Mouse (Mus musculus) heart, embryonic 10.5 days (tissue): Measurements from ENCODE around the gene Bcat1. TPM values are rescaled to one million over a fixed set of nuclear protein-coding genes. Genes with fewer than 3 reads are reported as not detected.

Experiments
- DNase-seq: peaks from one replicate; pipeline ENCODE4 v3.0.0-alpha.2; 2017; ENCODE audit warnings: low spot score
- H3K27ac ChIP-seq: fragments of 300-500 bp; sonication (generic); 2 replicates; pipeline ENCODE4 v1.5.1; 2016; ENCODE audit warnings: mild to moderate bottlenecking
- H3K27me3 ChIP-seq: fragments of 300-500 bp; sonication (generic); 2 replicates; pipeline ENCODE4 v1.6.1; 2016; ENCODE audit warnings: mild to moderate bottlenecking; ENCODE audit not compliant: poor library complexity, insufficient read depth, severe bottlenecking
- H3K36me3 ChIP-seq: fragments of 300-500 bp; sonication (generic); 2 replicates; pipeline ENCODE4 v1.6.1; 2016; ENCODE audit warnings: mild to moderate bottlenecking, moderate library complexity
- H3K4me1 ChIP-seq: fragments of 300-500 bp; sonication (generic); 2 replicates; pipeline ENCODE4 v1.6.1; 2016; ENCODE audit warnings: mild to moderate bottlenecking
- H3K4me3 ChIP-seq: fragments of 300-500 bp; sonication (generic); 2 replicates; pipeline ENCODE4 v1.5.1; 2016; ENCODE audit warnings: mild to moderate bottlenecking, moderate library complexity
- H3K9me3 ChIP-seq: fragments of 300-500 bp; sonication (generic); 2 replicates; pipeline ENCODE4 v1.6.1; 2016; ENCODE audit warnings: mild to moderate bottlenecking, moderate library complexity
- WGBS: fragments of 180-500 bp; shearing (Covaris S2); methylation state at CpG from one replicate; pipeline ENCODE4 v1.1.7; 2016; 5-methylcytosine and 5-hydroxymethylcytosine counted together
- polyA plus RNA-seq: library from polyadenylated mRNA; unstranded; fragments of >200 nt; fragmentation: Nextera tagmentation; extraction: Ambion mirVana; gene quantifications from 2 replicates; pipeline ENCODE4 v1.2.1, GENCODE M21; 2016

Bcat1 gene
- polyA plus RNA-seq, 1 experiment from 2014 or later: 49.6 TPM

GRCm38 (mm10) chr6:145063212-145063868, 12.6 kb downstream of the Bcat1 start:
- H3K36me3 ChIP-seq: no peaks in the 10 kb centered on the region
- H3K9me3 ChIP-seq: no peaks in the 10 kb centered on the region
- no peaks in the 10 kb centered on the region for H3K27me3 ChIP-seq
- no peak overlapping the region; the same call in 1 of the 2 replicates for H3K27ac ChIP-seq
- H3K4me1 ChIP-seq: peaks cover 23% of the 10 kb centered on the region
- DNase-seq: peak; percentile 57
- no peak overlapping the region for H3K4me3 ChIP-seq
- 26% methylated on average over 5 of the region's 5 CpGs for WGBS

GRCm38 (mm10) chr6:145062763-145063162, 13.2 kb downstream of the Bcat1 start:
- Histone ChIP-seq H3K27ac (no peak overlapping the region), H3K4me1 (peaks cover 23% of the 10 kb centered on the region), H3K36me3 (no peaks in the 10 kb centered on the region), H3K27me3 (no peaks in the 10 kb centered on the region), H3K9me3 (no peaks in the 10 kb centered on the region), H3K4me3 (no peak overlapping the region)
- WGBS: 28% methylated on average over 4 of the region's 4 CpGs
- peak; percentile 65 for DNase-seq

DNA sequence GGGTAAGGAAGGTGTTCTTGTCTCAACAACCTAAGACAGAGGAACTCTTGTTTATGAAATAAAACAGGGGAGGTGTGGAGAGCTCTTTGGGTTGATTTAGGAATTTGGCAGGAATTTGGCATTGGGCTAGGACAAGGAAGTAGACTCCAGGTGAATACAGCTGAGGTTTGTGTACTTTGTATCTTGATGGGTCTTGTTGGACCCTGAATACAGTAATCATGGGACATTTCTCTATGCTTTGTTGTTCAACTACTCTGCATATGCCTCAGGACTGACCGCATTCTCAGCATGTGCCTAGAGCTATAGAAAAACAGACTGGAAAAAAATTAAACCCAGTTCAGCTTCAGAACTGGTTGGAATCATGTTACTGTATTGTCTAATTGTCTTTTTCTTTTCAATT, 14.6 kb downstream of the Bcat1 start:
- H3K9me3 ChIP-seq: no peaks in the 10 kb centered on the region
- DNase-seq: no peak
- WGBS: 92% methylated on average over 1 of the region's 1 CpGs

DNA sequence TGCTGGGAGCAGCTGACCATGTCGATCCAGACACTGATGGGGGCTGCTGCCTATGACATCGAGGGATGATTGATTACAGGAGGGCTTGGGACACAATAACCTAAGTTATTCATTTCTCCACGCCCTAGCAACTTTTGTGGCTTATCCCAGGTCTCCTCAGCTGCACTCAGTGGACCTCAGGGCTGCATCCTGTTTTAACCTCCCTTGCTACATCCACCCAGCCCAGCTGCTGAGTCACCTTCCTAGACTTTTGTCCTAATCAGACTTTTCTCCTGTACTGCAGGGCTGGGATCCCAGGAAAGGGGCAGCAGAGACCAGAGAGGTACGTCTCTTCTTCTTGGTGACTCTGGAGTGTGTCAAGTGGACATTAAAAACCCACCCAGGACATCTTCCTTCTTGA, 19.9 kb downstream of the Bcat1 start:
- DNase-seq: peak; percentile 46
- H3K36me3 ChIP-seq: no peaks in the 10 kb centered on the region
- WGBS: 72% methylated on average over 4 of the region's 4 CpGs
- peaks cover 12% of the 10 kb centered on the region for H3K4me1 ChIP-seq
- no peaks in the 10 kb centered on the region for H3K27me3 ChIP-seq
- H3K4me3 ChIP-seq: no peak overlapping the region
- no peaks in the 10 kb centered on the region for H3K9me3 ChIP-seq
- H3K27ac ChIP-seq: no peak overlapping the region

More for the DNA sequence above, 14.6 kb downstream of the Bcat1 start:
- Histone ChIP-seq H3K4me1 (peaks cover 17% of the 10 kb centered on the region), H3K27me3 (no peaks in the 10 kb centered on the region), H3K36me3 (no peaks in the 10 kb centered on the region), H3K27ac (no peak overlapping the region), H3K4me3 (no peak overlapping the region)

- Histone ChIP-seq H3K36me3 (no peaks in the 10 kb centered on the region), H3K27me3 (no peaks in the 10 kb centered on the region), H3K4me3 (no peak overlapping the region), H3K9me3 (no peaks in the 10 kb centered on the region), H3K27ac (no peak overlapping the region), H3K4me1 (peaks cover 18% of the 10 kb centered on the region)
- peak; percentile 65 for DNase-seq
- 73% methylated on average over 6 of the region's 6 CpGs for WGBS
Measured at GRCm38 (mm10) chr6:145055277-145055858, 20.6 kb downstream of the Bcat1 start.

GRCm38 (mm10) chr6:145052669-145053068, 23.3 kb downstream of the Bcat1 start:
- 81% methylated on average over 2 of the region's 2 CpGs for WGBS
- H3K27me3 ChIP-seq: peaks cover 18% of the 10 kb centered on the region
- no peaks in the 10 kb centered on the region for H3K36me3 ChIP-seq
- no peaks in the 10 kb centered on the region for H3K9me3 ChIP-seq
- peaks cover 39% of the 10 kb centered on the region for H3K4me1 ChIP-seq
- no peak overlapping the region for H3K4me3 ChIP-seq
- peak; percentile 48 for DNase-seq
- H3K27ac ChIP-seq: no peak overlapping the region

- peak; percentile 73 for DNase-seq
- no peak overlapping the region for H3K4me3 ChIP-seq
- WGBS: 7% methylated on average over 3 of the region's 3 CpGs
- peak overlapping the region; percentile 7 for H3K27ac ChIP-seq
- no peaks in the 10 kb centered on the region for H3K9me3 ChIP-seq
- H3K4me1 ChIP-seq: peaks cover 42% of the 10 kb centered on the region
- no peaks in the 10 kb centered on the region for H3K36me3 ChIP-seq
- H3K27me3 ChIP-seq: peaks cover 18% of the 10 kb centered on the region
Measured at GRCm38 (mm10) chr6:145050899-145051298, 25.1 kb downstream of the Bcat1 start.

GRCm38 (mm10) chr6:145048131-145048997, 27.6 kb downstream of the Bcat1 start:
- no peaks in the 10 kb centered on the region for H3K36me3 ChIP-seq
- peak overlapping the region; percentile 89 for H3K27ac ChIP-seq
- peaks cover 41% of the 10 kb centered on the region for H3K4me1 ChIP-seq
- H3K9me3 ChIP-seq: no peaks in the 10 kb centered on the region
- under 1% methylated on average over 64 of the region's 64 CpGs for WGBS
- DNase-seq: peak; percentile 79
- H3K27me3 ChIP-seq: peaks cover 18% of the 10 kb centered on the region
- peak overlapping the region; percentile 79 for H3K4me3 ChIP-seq

GRCm38 (mm10) chr6:145047445-145047857, 28.5 kb downstream of the Bcat1 start:
- WGBS: under 1% methylated on average over 15 of the region's 15 CpGs

DNA sequence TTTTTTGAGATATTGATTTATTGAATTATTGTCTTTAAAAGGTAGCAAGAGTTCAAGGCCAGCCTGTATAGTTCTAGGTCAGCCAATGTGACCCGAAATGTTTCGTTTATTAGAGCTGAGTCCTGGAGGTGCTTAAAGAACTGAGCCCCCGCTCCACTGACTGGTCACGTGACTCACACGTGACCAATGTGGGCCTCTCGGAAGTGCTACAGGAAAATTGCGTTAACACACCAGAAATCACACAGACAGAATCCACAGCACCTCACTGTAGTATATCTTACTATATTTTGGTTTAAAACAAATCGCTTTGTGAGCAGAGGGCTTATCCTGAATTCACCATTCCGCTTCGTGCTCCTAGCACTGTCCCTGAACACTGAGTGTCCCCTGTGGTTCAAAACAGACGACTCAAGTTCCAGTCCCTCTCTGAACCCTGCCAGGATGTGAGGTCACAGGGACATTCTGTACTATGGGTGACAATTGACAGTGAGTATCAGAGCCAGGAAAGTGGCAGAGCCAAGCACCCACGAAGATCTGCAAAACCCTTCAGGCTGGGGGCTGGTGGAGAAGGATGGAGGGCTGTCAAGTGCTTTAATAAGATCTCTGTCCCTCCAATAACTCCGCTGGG, 29.6 kb downstream of the Bcat1 start:
- Histone ChIP-seq H3K4me3 (0 out of 2 replicates have a peak overlapping the region, but pooled peaks have one; percentile 79), H3K9me3 (no peaks in the 10 kb centered on the region), H3K4me1 (peaks cover 39% of the 10 kb centered on the region), H3K36me3 (no peaks in the 10 kb centered on the region), H3K27ac (no peak overlapping the region), H3K27me3 (peaks cover 18% of the 10 kb centered on the region)
- peak; percentile 76 for DNase-seq
- 69% methylated on average over 13 of the region's 13 CpGs for WGBS

More at GRCm38 (mm10) chr6:145047445-145047857, 28.5 kb downstream of the Bcat1 start:
- Histone ChIP-seq H3K27ac (peak overlapping the region; percentile 89), H3K36me3 (no peaks in the 10 kb centered on the region), H3K4me1 (peaks cover 44% of the 10 kb centered on the region), H3K4me3 (peak overlapping the region; percentile 79), H3K9me3 (no peaks in the 10 kb centered on the region), H3K27me3 (peaks cover 18% of the 10 kb centered on the region)
- DNase-seq: peak; percentile 76

DNA sequence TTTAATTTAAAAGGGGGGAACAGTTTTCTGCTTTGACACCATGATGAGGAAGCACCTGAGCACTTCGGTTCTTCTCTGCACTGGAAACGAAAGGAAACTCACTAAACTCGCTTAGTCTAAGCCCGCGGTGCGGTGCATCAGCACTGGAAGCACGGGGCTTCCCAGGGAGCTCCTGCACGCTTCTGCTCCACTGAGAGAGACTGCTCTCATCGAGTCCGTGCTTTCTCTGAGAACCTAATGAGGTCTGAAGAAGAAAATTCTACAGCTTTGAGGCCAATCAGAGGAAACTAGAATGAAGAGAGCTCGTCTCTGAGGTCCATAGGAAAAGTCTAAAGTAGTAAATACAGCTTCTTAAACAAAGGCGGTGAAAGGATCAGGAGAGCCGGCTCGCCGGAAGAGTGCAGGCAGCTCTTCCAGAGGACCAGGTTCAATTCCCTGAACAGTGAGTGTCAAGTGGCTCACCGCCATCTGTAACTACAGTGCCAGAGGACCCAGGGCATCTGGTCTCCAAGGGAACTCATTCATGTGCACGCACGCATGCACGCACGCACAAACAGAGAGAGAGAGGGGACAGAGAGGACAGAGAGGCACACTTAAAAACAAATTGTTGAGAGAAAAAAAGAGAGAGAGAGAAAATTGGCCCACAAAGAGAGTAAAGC, 30.9 kb downstream of the Bcat1 start:
- DNase-seq: no peak
- Histone ChIP-seq H3K27ac (no peak overlapping the region), H3K9me3 (no peaks in the 10 kb centered on the region), H3K27me3 (peaks cover 18% of the 10 kb centered on the region), H3K4me3 (no peak overlapping the region), H3K4me1 (peaks cover 37% of the 10 kb centered on the region), H3K36me3 (no peaks in the 10 kb centered on the region)
- WGBS: 88% methylated on average over 20 of the region's 20 CpGs

DNA sequence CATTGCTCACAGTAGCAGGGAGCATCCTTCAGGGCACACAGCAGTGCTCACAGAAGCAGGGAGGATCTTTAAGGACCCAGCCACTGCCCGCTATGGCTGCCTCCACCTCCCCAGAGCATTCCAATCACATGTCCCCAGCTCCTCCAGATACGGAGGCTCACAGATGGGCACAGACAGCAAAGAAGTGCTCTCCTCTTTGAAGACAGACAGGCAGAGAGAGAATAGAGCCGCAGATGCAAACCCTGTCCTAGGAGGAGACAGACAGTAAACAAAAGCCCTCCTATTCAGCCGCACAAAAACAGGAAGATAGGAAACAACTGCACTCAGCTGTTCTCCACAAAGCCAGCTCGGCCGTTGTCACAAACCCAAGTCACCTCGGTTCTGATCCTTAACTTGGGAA, 35.3 kb downstream of the Bcat1 start:
- Histone ChIP-seq H3K9me3 (no peaks in the 10 kb centered on the region), H3K27ac (no peak overlapping the region), H3K4me1 (peaks cover 16% of the 10 kb centered on the region), H3K36me3 (no peaks in the 10 kb centered on the region), H3K4me3 (no peak overlapping the region), H3K27me3 (no peaks in the 10 kb centered on the region)
- WGBS: 48% methylated on average over 7 of the region's 7 CpGs
- DNase-seq: no peak
